Mouse (Mus musculus) lung, adult 10 weeks (tissue): ENCODE measurements around the gene Pah. TPM values are rescaled to one million over a fixed set of nuclear protein-coding genes. Genes with fewer than 3 reads are reported as not detected.

ENCODE experiments used
- polyA plus RNA-seq: library from polyadenylated mRNA; stranded (reverse); fragments of 350-450 nt; fragmentation: Illumina TruSeq; extraction: RNeasy Lipid Tissue Mini Kit (QIAGEN cat#74804); gene quantifications from one replicate; pipeline ENCODE4 v1.2.3, GENCODE M21; 2014; ENCODE audit warnings: low read depth, low replicate concordance; ENCODE audit not compliant: insufficient read depth

Pah gene
- not detected for polyA plus RNA-seq

GRCm38 (mm10) chr10:87521646-87522045, at the start of gene Pah:
TSS of gene Pah (plus strand) at chr10:87521795.

DNA sequence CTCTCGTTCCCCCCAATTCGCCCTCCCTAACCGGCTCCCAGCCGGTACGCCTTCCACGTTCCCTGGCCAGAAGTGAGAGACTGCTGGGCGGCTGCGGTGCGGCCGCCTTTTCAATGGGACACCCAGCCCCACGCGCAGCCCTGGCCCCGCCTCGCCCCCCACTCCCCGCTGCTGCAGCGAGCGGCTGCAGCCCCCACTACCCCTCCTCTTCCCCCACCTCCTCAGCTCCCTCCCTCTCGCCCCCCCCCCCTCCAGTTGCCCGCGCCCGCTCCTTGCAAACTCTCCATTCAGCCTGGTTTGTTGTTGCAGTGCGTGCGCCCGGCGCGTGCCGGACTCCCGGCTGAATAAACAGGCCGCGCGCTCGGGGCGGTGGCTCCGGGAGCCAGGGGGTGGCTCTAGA, 28.0 kb upstream of the Pah start, which contains the start of gene Ascl1:
Gene Ascl1 (minus strand): TSS at position 85 of the 400 bp plus-strand sequence.

Other genes starting within 250 kb of the Pah start
- 0.27 TPM for gene Ascl1, start 28.1 kb upstream of the Pah start, polyA plus RNA-seq